Mouse (Mus musculus): ENCODE data around the gene Cd302. TPM values are rescaled to one million over a fixed set of nuclear protein-coding genes. Genes with fewer than 3 reads are reported as not detected.
A peak's percentile ranks its signal among the peaks of the same experiment; 100 is the strongest.

The Cd302 gene
- polyA plus RNA-seq, 1 experiment from 2014 or later = 17.2 TPM

- H3K27ac ChIP-seq (replicated peaks) = no peak overlapping the region
- DNase-seq (ENCODE audit: low spot score) = no peak
- no peak overlapping the region for H3K4me3 ChIP-seq
- 79% methylated on average over 2 of the region's 2 CpGs for WGBS
- H3K9me3 ChIP-seq (replicated peaks) = no peaks in the 10 kb centered on the region
- H3K27me3 ChIP-seq (ENCODE audit: low read depth, poor library complexity, severe bottlenecking) = no peaks in the 10 kb centered on the region
- peaks cover 88% of the 10 kb centered on the region for H3K36me3 ChIP-seq
- no peaks in the 10 kb centered on the region for H3K4me1 ChIP-seq
Observed at GRCm38 (mm10) chr2:60233147-60233546, 51.1 kb downstream of the Cd302 start.

- H3K4me3 ChIP-seq = no peak overlapping the region
- H3K4me1 ChIP-seq = no peaks in the 10 kb centered on the region
- H3K36me3 ChIP-seq = peaks cover 74% of the 10 kb centered on the region
- no peak overlapping the region for H3K27ac ChIP-seq (replicated peaks)
- H3K9me3 ChIP-seq (replicated peaks) = no peaks in the 10 kb centered on the region
- DNase-seq (ENCODE audit: low spot score) = no peak
- H3K27me3 ChIP-seq (ENCODE audit: low read depth, poor library complexity, severe bottlenecking) = no peaks in the 10 kb centered on the region
- WGBS = 95% methylated on average over 2 of the region's 2 CpGs
Observed at GRCm38 (mm10) chr2:60230361-60230760, 53.9 kb downstream of the Cd302 start.

- Histone ChIP-seq H3K27me3 (ENCODE audit: low read depth, poor library complexity, severe bottlenecking) (no peaks in the 10 kb centered on the region), H3K27ac (replicated peaks) (no peak overlapping the region), H3K4me3 (no peak overlapping the region), H3K36me3 (peaks cover 61% of the 10 kb centered on the region), H3K4me1 (no peaks in the 10 kb centered on the region), H3K9me3 (replicated peaks) (no peaks in the 10 kb centered on the region)
- no peak for DNase-seq (ENCODE audit: low spot score)
- WGBS = 82% methylated on average over 1 of the region's 1 CpGs
Observed at GRCm38 (mm10) chr2:60228470-60228869, 55.8 kb downstream of the Cd302 start.

GRCm38 (mm10) chr2:60223489-60223888, 60.8 kb downstream of the Cd302 start:
- no peak overlapping the region for H3K27ac ChIP-seq (replicated peaks)
- no peaks in the 10 kb centered on the region for H3K27me3 ChIP-seq (ENCODE audit: low read depth, poor library complexity, severe bottlenecking)
- H3K36me3 ChIP-seq = peaks cover 37% of the 10 kb centered on the region
- no peaks in the 10 kb centered on the region for H3K4me1 ChIP-seq
- no peaks in the 10 kb centered on the region for H3K9me3 ChIP-seq (replicated peaks)
- no peak overlapping the region for H3K4me3 ChIP-seq
- 83% methylated on average over 1 of the region's 1 CpGs for WGBS
- DNase-seq (ENCODE audit: low spot score) = no peak

GRCm38 (mm10) chr2:60221954-60222353, 62.3 kb downstream of the Cd302 start:
- Histone ChIP-seq H3K4me1 (no peaks in the 10 kb centered on the region), H3K27me3 (ENCODE audit: low read depth, poor library complexity, severe bottlenecking) (no peaks in the 10 kb centered on the region), H3K4me3 (no peak overlapping the region), H3K36me3 (peaks cover 52% of the 10 kb centered on the region), H3K27ac (replicated peaks) (no peak overlapping the region), H3K9me3 (replicated peaks) (no peaks in the 10 kb centered on the region)
- DNase-seq (ENCODE audit: low spot score) = no peak
- 96% methylated on average over 2 of the region's 2 CpGs for WGBS

GRCm38 (mm10) chr2:60221236-60221635, 63.1 kb downstream of the Cd302 start:
- Histone ChIP-seq H3K36me3 (peaks cover 54% of the 10 kb centered on the region), H3K9me3 (replicated peaks) (no peaks in the 10 kb centered on the region), H3K4me1 (no peaks in the 10 kb centered on the region), H3K27ac (replicated peaks) (no peak overlapping the region), H3K4me3 (no peak overlapping the region), H3K27me3 (ENCODE audit: low read depth, poor library complexity, severe bottlenecking) (no peaks in the 10 kb centered on the region)
- 82% methylated on average over 6 of the region's 6 CpGs for WGBS
- no peak for DNase-seq (ENCODE audit: low spot score)

- no peak overlapping the region for H3K4me3 ChIP-seq
- H3K36me3 ChIP-seq = peaks cover 69% of the 10 kb centered on the region
- 90% methylated on average over 6 of the region's 6 CpGs for WGBS
- no peaks in the 10 kb centered on the region for H3K27me3 ChIP-seq (ENCODE audit: low read depth, poor library complexity, severe bottlenecking)
- H3K27ac ChIP-seq (replicated peaks) = no peak overlapping the region
- no peak for DNase-seq (ENCODE audit: low spot score)
- no peaks in the 10 kb centered on the region for H3K9me3 ChIP-seq (replicated peaks)
- 0 out of 2 replicates have a peak, but pooled peaks cover under 1% of the 10 kb centered on the region for H3K4me1 ChIP-seq
Observed at GRCm38 (mm10) chr2:60217620-60218019, 66.7 kb downstream of the Cd302 start.

GRCm38 (mm10) chr2:60216547-60217153, 67.6 kb downstream of the Cd302 start:
- 95% methylated on average over 4 of the region's 4 CpGs for WGBS
- Histone ChIP-seq H3K4me1 (peaks cover 8% of the 10 kb centered on the region), H3K27ac (replicated peaks) (no peak overlapping the region), H3K9me3 (replicated peaks) (no peaks in the 10 kb centered on the region), H3K4me3 (no peak overlapping the region), H3K27me3 (ENCODE audit: low read depth, poor library complexity, severe bottlenecking) (no peaks in the 10 kb centered on the region), H3K36me3 (peaks cover 74% of the 10 kb centered on the region)
- no peak for DNase-seq (ENCODE audit: low spot score)

GRCm38 (mm10) chr2:60214683-60215082, 69.6 kb downstream of the Cd302 start:
- peaks cover 20% of the 10 kb centered on the region for H3K4me1 ChIP-seq
- WGBS = 92% methylated on average over 2 of the region's 2 CpGs
- H3K36me3 ChIP-seq = peaks cover 75% of the 10 kb centered on the region
- no peak for DNase-seq (ENCODE audit: low spot score)
- H3K9me3 ChIP-seq (replicated peaks) = no peaks in the 10 kb centered on the region
- no peak overlapping the region for H3K27ac ChIP-seq (replicated peaks)
- no peaks in the 10 kb centered on the region for H3K27me3 ChIP-seq (ENCODE audit: low read depth, poor library complexity, severe bottlenecking)
- H3K4me3 ChIP-seq = no peak overlapping the region

- peaks cover 30% of the 10 kb centered on the region for H3K4me1 ChIP-seq
- H3K27me3 ChIP-seq (ENCODE audit: low read depth, poor library complexity, severe bottlenecking) = no peaks in the 10 kb centered on the region
- no peak overlapping the region for H3K27ac ChIP-seq (replicated peaks)
- H3K9me3 ChIP-seq (replicated peaks) = no peaks in the 10 kb centered on the region
- H3K4me3 ChIP-seq = no peak overlapping the region
- DNase-seq (ENCODE audit: low spot score) = no peak
- H3K36me3 ChIP-seq = peaks cover 54% of the 10 kb centered on the region
Observed at GRCm38 (mm10) chr2:60212488-60212887, 71.8 kb downstream of the Cd302 start.

GRCm38 (mm10) chr2:60210821-60211220, 73.5 kb downstream of the Cd302 start:
- no peaks in the 10 kb centered on the region for H3K27me3 ChIP-seq (ENCODE audit: low read depth, poor library complexity, severe bottlenecking)
- no peaks in the 10 kb centered on the region for H3K9me3 ChIP-seq (replicated peaks)
- WGBS = 37% methylated on average over 5 of the region's 5 CpGs
- H3K36me3 ChIP-seq = peaks cover 39% of the 10 kb centered on the region
- peaks cover 30% of the 10 kb centered on the region for H3K4me1 ChIP-seq
- H3K27ac ChIP-seq (replicated peaks) = peak overlapping the region; percentile 99
- DNase-seq (ENCODE audit: low spot score) = no peak
- H3K4me3 ChIP-seq = peak overlapping the region; percentile 90

- under 1% methylated on average over 84 of the region's 109 CpGs for WGBS
- DNase-seq (ENCODE audit: low spot score) = peak; percentile 87
- H3K4me1 ChIP-seq = peaks cover 30% of the 10 kb centered on the region
Observed at GRCm38 (mm10) chr2:60209703-60210651, 74.3 kb downstream of the Cd302 start, which contains the start of the genes Baz2b and March7. TSS of gene Baz2b (minus strand) at chr2:60209839. TSS of gene March7 (plus strand) at chr2:60209887.

GRCm38 (mm10) chr2:60209122-60209611, 75.1 kb downstream of the Cd302 start:
- under 1% methylated on average over 35 of the region's 35 CpGs for WGBS
- Histone ChIP-seq H3K27me3 (ENCODE audit: low read depth, poor library complexity, severe bottlenecking) (no peaks in the 10 kb centered on the region), H3K9me3 (replicated peaks) (no peaks in the 10 kb centered on the region), H3K27ac (replicated peaks) (peak overlapping the region; percentile 99), H3K4me3 (peak overlapping the region; percentile 90), H3K36me3 (peaks cover 38% of the 10 kb centered on the region), H3K4me1 (peaks cover 30% of the 10 kb centered on the region)
- DNase-seq (ENCODE audit: low spot score) = peak; percentile 68

More at GRCm38 (mm10) chr2:60209703-60210651, 74.3 kb downstream of the Cd302 start, which contains the start of the genes Baz2b and March7:
- Histone ChIP-seq H3K27me3 (ENCODE audit: low read depth, poor library complexity, severe bottlenecking) (no peaks in the 10 kb centered on the region), H3K4me3 (peak within 1 kb of the TSS; percentile 90), H3K36me3 (peaks cover 39% of the 10 kb centered on the region), H3K9me3 (replicated peaks) (no peaks in the 10 kb centered on the region), H3K27ac (replicated peaks) (peak within 1 kb of the TSS; percentile 99)
